In the genomic region with DNA sequence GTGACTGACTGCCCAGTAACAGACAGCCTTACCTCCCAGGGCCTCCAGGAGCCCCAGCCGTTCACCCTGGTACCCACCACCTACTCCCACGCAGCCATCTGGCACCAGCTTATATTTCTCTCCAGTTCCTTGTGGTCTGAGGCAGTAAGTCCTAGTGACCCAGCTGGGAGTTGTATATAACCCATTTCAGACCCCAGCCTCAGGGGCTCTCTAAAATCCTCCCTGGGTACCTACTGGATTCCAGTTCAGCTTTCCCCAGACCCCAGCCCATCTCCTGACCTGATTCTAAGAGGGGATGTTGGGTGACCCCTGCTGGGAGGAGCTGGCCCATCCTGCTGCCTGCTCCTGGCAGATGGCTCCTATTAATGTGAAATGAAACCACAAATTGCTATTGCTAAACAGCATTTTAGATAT, we compare ENCODE assay signal across 17 mouse cellular contexts. TPM values are rescaled to one million over a fixed set of nuclear protein-coding genes. Genes with fewer than 3 reads are reported as not detected.
DNase-seq lines count a peak whose midpoint lies in the region; ATAC-seq and TF ChIP-seq lines count a peak whose summit lies in the region.
"Had no signal": no experiment of that assay in that cellular context is flagged by ENCODE, and none has a peak within 500 bp of the region (broad histone marks: within the 10 kb centered on the region; RNA-seq: fewer than 3 reads in every experiment).

No protein-coding gene starts in this region.

- WGBS in kidney, embryonic 16.5 days, result 48% methylated on average over 2 of the region's 2 CpGs
- WGBS in cerebellum, adult 2 months, result 5% methylated on average over 2 of the region's 2 CpGs
- WGBS in embryonic facial prominence, embryonic 14.5 days, result 57% methylated on average over 2 of the region's 2 CpGs
- 85% methylated on average over 2 of the region's 2 CpGs for WGBS in forebrain, embryonic 15.5 days

- H3K9ac ChIP-seq in kidney, embryonic 16.5 days (replicated peaks; ENCODE audit: low read length), result no peak overlapping the region
- H3K9ac ChIP-seq in embryonic facial prominence, embryonic 14.5 days (ENCODE audit: low read depth, low read length), result no peak overlapping the region
- no peak overlapping the region for H3K9ac ChIP-seq in forebrain, embryonic 15.5 days (replicated peaks)
- H3K9ac ChIP-seq: embryonic facial prominence, embryonic 13.5 days; neural tube, embryonic 12.5 days had no signal

- no peaks in the 10 kb centered on the region for H3K27me3 ChIP-seq in kidney, embryonic 16.5 days (ENCODE audit: insufficient read depth, low read length)
- H3K27me3 ChIP-seq in cerebellum, adult 2 months (ENCODE audit: control insufficient read depth, insufficient read depth, low read length), result no peaks in the 10 kb centered on the region
- no peaks in the 10 kb centered on the region for H3K27me3 ChIP-seq in embryonic facial prominence, embryonic 14.5 days (replicated peaks; ENCODE audit: control insufficient read depth, insufficient read depth, low read length)
- no peaks in the 10 kb centered on the region for H3K27me3 ChIP-seq in forebrain, embryonic 15.5 days
- H3K27me3 ChIP-seq: embryonic facial prominence, embryonic 13.5 days; neural tube, embryonic 12.5 days; Patski had no signal

- H3K4me2 ChIP-seq in kidney, embryonic 16.5 days (replicated peaks; ENCODE audit: low read depth, low read length), result no peak overlapping the region
- H3K4me2 ChIP-seq in embryonic facial prominence, embryonic 14.5 days (ENCODE audit: low read depth, low read length), result no peak overlapping the region
- no peak overlapping the region for H3K4me2 ChIP-seq in forebrain, embryonic 15.5 days (replicated peaks)
- H3K4me2 ChIP-seq: embryonic facial prominence, embryonic 13.5 days; heart, embryonic 11.5 days; neural tube, embryonic 12.5 days had no signal

- no peak overlapping the region for H3K27ac ChIP-seq in kidney, embryonic 16.5 days (ENCODE audit: low read length)
- peak overlapping the region; percentile 89 for H3K27ac ChIP-seq in cerebellum, adult 2 months (ENCODE audit: insufficient read depth, low read length)
- H3K27ac ChIP-seq in embryonic facial prominence, embryonic 14.5 days (replicated peaks; ENCODE audit: low read depth, low read length), result no peak overlapping the region
- H3K27ac ChIP-seq in forebrain, embryonic 15.5 days (replicated peaks), result no peak overlapping the region
- H3K27ac ChIP-seq: embryonic facial prominence, embryonic 13.5 days; hindbrain, postnatal 0 days; neural tube, embryonic 12.5 days had no signal

- no peak overlapping the region for H3K4me3 ChIP-seq in kidney, embryonic 16.5 days (ENCODE audit: low read length)
- no peak overlapping the region for H3K4me3 ChIP-seq in cerebellum, adult 2 months (replicated peaks; ENCODE audit: insufficient read depth, low read depth, low read length)
- no peak overlapping the region for H3K4me3 ChIP-seq in embryonic facial prominence, embryonic 14.5 days (ENCODE audit: low read depth, low read length)
- no peak overlapping the region for H3K4me3 ChIP-seq in forebrain, embryonic 15.5 days
- H3K4me3 ChIP-seq: embryonic facial prominence, embryonic 13.5 days; neural tube, embryonic 12.5 days had no signal

- TF ChIP-seq POLR2A in cerebellum, adult 2 months (IDR thresholded peaks at IDR 0.05; ENCODE audit: borderline replicate concordance, insufficient read depth, low read length), result no peak

- TF ChIP-seq CTCF in cerebellum, adult 2 months (IDR thresholded peaks at IDR 0.05; ENCODE audit: borderline replicate concordance, insufficient read depth, low read depth, low read length), result no peak

- H3K36me3 ChIP-seq in kidney, embryonic 16.5 days (ENCODE audit: insufficient read depth, low read length), result no peaks in the 10 kb centered on the region
- no peaks in the 10 kb centered on the region for H3K36me3 ChIP-seq in embryonic facial prominence, embryonic 14.5 days (ENCODE audit: control insufficient read depth, insufficient read depth, low read length)
- no peaks in the 10 kb centered on the region for H3K36me3 ChIP-seq in forebrain, embryonic 15.5 days
- H3K36me3 ChIP-seq: embryonic facial prominence, embryonic 13.5 days; neural tube, embryonic 12.5 days had no signal

- H3K4me1 ChIP-seq in kidney, embryonic 16.5 days (ENCODE audit: insufficient read depth, low read length), result no peaks in the 10 kb centered on the region
- peaks cover 11% of the 10 kb centered on the region for H3K4me1 ChIP-seq in cerebellum, adult 2 months (ENCODE audit: control insufficient read depth, insufficient read depth, low read length)
- peaks cover 5% of the 10 kb centered on the region; the same call in 1 of the 2 replicates for H3K4me1 ChIP-seq in embryonic facial prominence, embryonic 14.5 days (ENCODE audit: control insufficient read depth, insufficient read depth, low read length)
- no peaks in the 10 kb centered on the region for H3K4me1 ChIP-seq in forebrain, embryonic 15.5 days
- H3K4me1 ChIP-seq: neural tube, embryonic 12.5 days had no signal

- no peak for DNase-seq in kidney, adult 9 months
- peak; percentile 83 to 89 for DNase-seq in cerebellum, adult 2 months
- no peak for DNase-seq in embryonic facial prominence, embryonic 14.5 days (ENCODE audit: low spot score)
- no peak for DNase-seq in adipocyte (ENCODE audit: low spot score)
- DNase-seq: layer of hippocampus, postnatal 36 days; lung, adult 18-20 months; right cerebral cortex, postnatal 14 days; thymus, postnatal 14 days had no signal

- no peaks in the 10 kb centered on the region for H3K9me3 ChIP-seq in kidney, embryonic 16.5 days (ENCODE audit: low read length)
- no peaks in the 10 kb centered on the region for H3K9me3 ChIP-seq in embryonic facial prominence, embryonic 14.5 days (ENCODE audit: control insufficient read depth, low read length)
- no peaks in the 10 kb centered on the region for H3K9me3 ChIP-seq in forebrain, embryonic 15.5 days
- H3K9me3 ChIP-seq: embryonic facial prominence, embryonic 13.5 days; neural tube, embryonic 12.5 days had no signal

- 0 out of 2 replicates have a peak, but pooled peaks have one; percentile 39 for ATAC-seq in kidney, embryonic 16.5 days (ENCODE audit: low FRiP score, low TSS enrichment)
- peak; percentile 98 for ATAC-seq in cerebellum, adult (ENCODE audit: insufficient number of reproducible peaks, low FRiP score, low TSS enrichment)
- ATAC-seq in embryonic facial prominence, embryonic 14.5 days (ENCODE audit: low read depth), result peak; percentile 18; the same call in 1 of the 2 replicates
- no peak for ATAC-seq in forebrain, embryonic 15.5 days (replicated peaks)
- ATAC-seq: activated CD4-positive, CD25-positive, alpha-beta regulatory T cell, adult 4 months; hindbrain, postnatal 0 days; Patski had no signal

RNA-seq across cellular contexts. Expression of gene Sesn1, which starts 50.5 kb away (rescaled TPM):
- polyA plus RNA-seq in kidney, embryonic 16.5 days (2015; fragmentation: Nextera tagmentation; extraction: Ambion mirVana), result 36.8 and 38.9 TPM in 2 replicates
- polyA plus RNA-seq in cerebellum, adult 2 months (2012; rRNA removed), result 67.7 and 76.9 TPM in 2 replicates
- polyA plus RNA-seq in embryonic facial prominence, embryonic 14.5 days (2014; fragmentation: Nextera tagmentation; extraction: Ambion mirVana), result 52.0 and 54.7 TPM in 2 replicates
- 55.7 and 56.4 TPM in 2 replicates for polyA plus RNA-seq in forebrain, embryonic 15.5 days (2015; fragmentation: Nextera tagmentation; extraction: Ambion mirVana)

RNA-seq across cellular contexts. Expression of gene Cep57l1, which starts 50.6 kb away (rescaled TPM):
- polyA plus RNA-seq in kidney, embryonic 16.5 days (2015; fragmentation: Nextera tagmentation; extraction: Ambion mirVana), result 24.2 and 25.3 TPM in 2 replicates
- polyA plus RNA-seq in cerebellum, adult 2 months (2012; rRNA removed), result 5.3 and 5.4 TPM in 2 replicates
- 18.1 and 20.1 TPM in 2 replicates for polyA plus RNA-seq in embryonic facial prominence, embryonic 14.5 days (2014; fragmentation: Nextera tagmentation; extraction: Ambion mirVana)
- 19.9 and 21.5 TPM in 2 replicates for polyA plus RNA-seq in forebrain, embryonic 15.5 days (2015; fragmentation: Nextera tagmentation; extraction: Ambion mirVana)

Comparison
In these comparisons a context has a peak if more than half of its experiments do, and no peak if none do; other contexts are left out.
1. DNase-seq: peak in cerebellum, adult 2 months (2 of 2); none in kidney, adult 9 months (single experiment), embryonic facial prominence, embryonic 14.5 days (single experiment) and adipocyte (single experiment).